In genomic region chr7:145299562-145300320, GRCm38 (mm10) we compare ENCODE assay signal across 9 mouse cellular contexts. TPM values are rescaled to one million over a fixed set of nuclear protein-coding genes. Genes with fewer than 3 reads are reported as not detected.
DNase-seq lines count a peak whose midpoint lies in the region; ATAC-seq lines count a peak whose summit lies in the region.
"Had no signal": no experiment of that assay in that cellular context is flagged by ENCODE, and none has a peak within 500 bp of the region (broad histone marks: within the 10 kb centered on the region; RNA-seq: fewer than 3 reads in every experiment).

No protein-coding gene starts in this region.

- no peaks in the 10 kb centered on the region for H3K9me3 ChIP-seq in heart, embryonic 12.5 days (replicated peaks)
- H3K9me3 ChIP-seq in lung, embryonic 15.5 days, result no peaks in the 10 kb centered on the region
- H3K9me3 ChIP-seq: hindbrain, embryonic 15.5 days had no signal

- peak; percentile 68 to 69 for DNase-seq in heart, adult 18-20 months
- peak; percentile 87 for DNase-seq in Muller cell, postnatal 12 days (ENCODE audit: inconsistent ontology term)
- peak; percentile 83 for DNase-seq in fibroblast of lung, adult 2 months (ENCODE audit: low read depth)
- no peak for DNase-seq in retina, postnatal 1 day
- no peak for DNase-seq in right cerebral cortex, adult 18-20 months
- no peak for DNase-seq in urinary bladder, adult 18-20 months (ENCODE audit: low spot score in 2 of 2)

- 0 out of 2 replicates have a peak, but pooled peaks cover 8% of the 10 kb centered on the region for H3K27me3 ChIP-seq in heart, embryonic 12.5 days (replicated peaks)
- H3K27me3 ChIP-seq in lung, embryonic 15.5 days, result no peaks in the 10 kb centered on the region
- H3K27me3 ChIP-seq: hindbrain, embryonic 15.5 days had no signal

- no peak for ATAC-seq in heart, embryonic 12.5 days (ENCODE audit: insufficient number of reproducible peaks, low FRiP score)
- no peak for ATAC-seq in lung, embryonic 15.5 days (ENCODE audit: borderline replicate concordance, extremely low read depth, low FRiP score, low TSS enrichment)

- H3K4me1 ChIP-seq in heart, embryonic 12.5 days (replicated peaks), result peaks cover 5% of the 10 kb centered on the region
- H3K4me1 ChIP-seq in lung, embryonic 15.5 days, result peaks cover 26% of the 10 kb centered on the region

- H3K36me3 ChIP-seq in heart, embryonic 12.5 days, result no peaks in the 10 kb centered on the region
- no peaks in the 10 kb centered on the region for H3K36me3 ChIP-seq in lung, embryonic 15.5 days
- H3K36me3 ChIP-seq: hindbrain, embryonic 15.5 days had no signal

- H3K27ac ChIP-seq in heart, embryonic 12.5 days (ENCODE audit: poor library complexity, severe bottlenecking), result no peak overlapping the region
- H3K27ac ChIP-seq in lung, embryonic 15.5 days, result 0 out of 2 replicates have a peak overlapping the region, but pooled peaks have one; percentile 15
- H3K27ac ChIP-seq: hindbrain, embryonic 15.5 days had no signal

- H3K9ac ChIP-seq in heart, embryonic 12.5 days, result no peak overlapping the region
- H3K9ac ChIP-seq in lung, embryonic 15.5 days, result no peak overlapping the region
- H3K9ac ChIP-seq: hindbrain, embryonic 15.5 days had no signal

- 65% methylated on average over 7 of the region's 7 CpGs for WGBS in heart, embryonic 12.5 days
- WGBS in lung, embryonic 15.5 days, result 54% methylated on average over 7 of the region's 7 CpGs

- no peak overlapping the region for H3K4me3 ChIP-seq in heart, embryonic 12.5 days
- no peak overlapping the region for H3K4me3 ChIP-seq in lung, embryonic 15.5 days
- H3K4me3 ChIP-seq: hindbrain, embryonic 15.5 days had no signal

- no peak overlapping the region for H3K4me2 ChIP-seq in heart, embryonic 12.5 days
- H3K4me2 ChIP-seq in lung, embryonic 15.5 days, result no peak overlapping the region
- H3K4me2 ChIP-seq: hindbrain, embryonic 15.5 days had no signal

RNA-seq across cellular contexts. Expression of gene Mrgprf, which starts 0.9 kb away (rescaled TPM):
- total RNA-seq in heart, adult 18-20 months (2021), result 1 to 10 TPM; 2.1 to 2.4 TPM
- polyA plus RNA-seq in heart, embryonic 12.5 days (2016; fragmentation: Nextera tagmentation; extraction: Ambion mirVana), result 0.13 and 0.26 TPM in 2 replicates
- polyA plus RNA-seq in lung, embryonic 15.5 days (2015; fragmentation: Nextera tagmentation; extraction: Ambion mirVana), result 2.1 TPM in 2 replicates

RNA-seq across cellular contexts. Expression of gene Mrgprd, which starts 14.9 kb away (rescaled TPM):
- total RNA-seq in heart, adult 18-20 months (2021), result not detected
- not detected in 2 replicates for polyA plus RNA-seq in heart, embryonic 12.5 days (2016; fragmentation: Nextera tagmentation; extraction: Ambion mirVana)
- not detected in 2 replicates for polyA plus RNA-seq in lung, embryonic 15.5 days (2015; fragmentation: Nextera tagmentation; extraction: Ambion mirVana)
- polyA plus RNA-seq: hindbrain, embryonic 15.5 days had no signal

RNA-seq across cellular contexts. Expression of gene Tpcn2, which starts 15.9 kb away (rescaled TPM):
- 1 to 10 TPM; 1.7 to 3.4 TPM for total RNA-seq in heart, adult 18-20 months (2021)
- polyA plus RNA-seq in heart, embryonic 12.5 days (2016; fragmentation: Nextera tagmentation; extraction: Ambion mirVana), result 6.4 and 7.3 TPM in 2 replicates
- 10.0 and 10.9 TPM in 2 replicates for polyA plus RNA-seq in lung, embryonic 15.5 days (2015; fragmentation: Nextera tagmentation; extraction: Ambion mirVana)

Comparison
In these comparisons a context has a peak if more than half of its experiments do, and no peak if none do; other contexts are left out.
1. DNase-seq: peak in heart, adult 18-20 months (2 of 2), Muller cell, postnatal 12 days (single experiment) and fibroblast of lung, adult 2 months (single experiment); none in retina, postnatal 1 day (single experiment), right cerebral cortex, adult 18-20 months (single experiment) and urinary bladder, adult 18-20 months (0 of 2).